Mouse (Mus musculus) stomach, embryonic 16.5 days (tissue): ENCODE measurements around the gene Gnb1. TPM values are rescaled to one million over a fixed set of nuclear protein-coding genes. Genes with fewer than 3 reads are reported as not detected.

Source experiments
- ATAC-seq: fragments of 200-750 bp; cut with Nextera tagmentation; 2 replicates; pipeline ENCODE4 v1.8.0; 2017; ENCODE audit warnings: moderate number of reproducible peaks, moderate TSS enrichment; ENCODE audit not compliant: insufficient read depth, low FRiP score
- H3K27ac ChIP-seq: fragments of 300-500 bp; sonication (generic); 2 replicates; pipeline ENCODE4 v1.5.1; 2014; ENCODE audit warnings: low read length
- H3K27me3 ChIP-seq: fragments of 300-500 bp; sonication (generic); 2 replicates; pipeline ENCODE4 v1.6.1; 2014; ENCODE audit warnings: low read length, control low read depth, mixed read lengths; ENCODE audit not compliant: control insufficient read depth, insufficient read depth
- H3K36me3 ChIP-seq: fragments of 300-500 bp; sonication (generic); 2 replicates; pipeline ENCODE4 v1.6.1; 2014; ENCODE audit warnings: low read length; ENCODE audit not compliant: control insufficient read depth, insufficient read depth
- H3K4me1 ChIP-seq: fragments of 300-500 bp; sonication (generic); 2 replicates; pipeline ENCODE4 v1.6.1; 2014; ENCODE audit warnings: low read length, control low read depth, mixed read lengths; ENCODE audit not compliant: control insufficient read depth, insufficient read depth
- H3K4me2 ChIP-seq: fragments of 300-500 bp; sonication (generic); 2 replicates; pipeline ENCODE4 v1.6.1; 2014; ENCODE audit warnings: low read depth, low read length, mixed read lengths
- H3K4me3 ChIP-seq: fragments of 300-500 bp; sonication (generic); replicated peaks from 2 replicates; pipeline ENCODE4 v1.5.1; 2014; ENCODE audit warnings: mild to moderate bottlenecking, low read length
- H3K9ac ChIP-seq: fragments of 300-500 bp; sonication (generic); 2 replicates; pipeline ENCODE4 v1.6.1; 2014; ENCODE audit warnings: low read length
- H3K9me3 ChIP-seq: fragments of 300-500 bp; sonication (generic); replicated peaks from 2 replicates; pipeline ENCODE4 v1.6.1; 2016; ENCODE audit warnings: low read length, control low read depth; ENCODE audit not compliant: control insufficient read depth
- WGBS: fragments of 180-500 bp; shearing (Covaris S2); extraction: QIAGEN DNeasy Blood & Tissue Kit; methylation state at CpG from one replicate; pipeline ENCODE4 v1.1.7; 2014; 5-methylcytosine and 5-hydroxymethylcytosine counted together
- polyA plus RNA-seq: library from polyadenylated mRNA; unstranded; fragments of >200 nt; fragmentation: Nextera tagmentation; extraction: Ambion mirVana; gene quantifications from 2 replicates; pipeline ENCODE4 v1.2.1, GENCODE M21; 2015

Gene Gnb1
- polyA plus RNA-seq, 1 experiment from 2014 or later: 312 TPM

- H3K9ac ChIP-seq: no peak overlapping the region
- no peaks in the 10 kb centered on the region for H3K27me3 ChIP-seq
- no peak overlapping the region for H3K4me3 ChIP-seq
- no peak overlapping the region for H3K4me2 ChIP-seq
- ATAC-seq: no peak
- no peak overlapping the region for H3K27ac ChIP-seq
- 76% methylated on average over 3 of the region's 3 CpGs for WGBS
- no peaks in the 10 kb centered on the region for H3K4me1 ChIP-seq
- no peaks in the 10 kb centered on the region for H3K36me3 ChIP-seq
- no peaks in the 10 kb centered on the region for H3K9me3 ChIP-seq
Observed at GRCm38 (mm10) chr4:155595777-155596176, 104.6 kb downstream of the Gnb1 start.

DNA sequence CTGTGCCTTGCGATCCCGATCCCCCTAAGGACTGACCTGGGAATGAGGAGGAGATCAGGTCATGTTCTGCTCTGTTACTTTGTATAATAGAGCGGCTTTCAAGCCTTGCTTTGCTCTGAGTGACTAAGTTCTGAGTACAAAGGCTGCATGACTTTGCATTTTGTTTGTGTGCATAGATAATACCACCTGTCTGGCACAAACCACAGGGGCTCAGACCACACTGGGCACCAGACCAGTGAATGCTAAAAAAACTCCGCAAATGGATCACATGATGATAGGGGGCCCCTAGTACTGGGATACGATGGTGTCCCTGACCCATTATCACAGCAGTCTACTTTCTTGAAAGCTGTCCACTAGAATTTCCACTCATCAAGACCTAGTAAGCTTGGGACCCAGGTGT, 105.4 kb downstream of the Gnb1 start:
- H3K4me2 ChIP-seq: no peak overlapping the region
- no peaks in the 10 kb centered on the region for H3K36me3 ChIP-seq
- no peak overlapping the region for H3K4me3 ChIP-seq
- H3K9ac ChIP-seq: no peak overlapping the region
- ATAC-seq: no peak
- 80% methylated on average over 5 of the region's 5 CpGs for WGBS
- H3K27me3 ChIP-seq: no peaks in the 10 kb centered on the region
- H3K9me3 ChIP-seq: no peaks in the 10 kb centered on the region
- no peaks in the 10 kb centered on the region for H3K4me1 ChIP-seq
- no peak overlapping the region for H3K27ac ChIP-seq

DNA sequence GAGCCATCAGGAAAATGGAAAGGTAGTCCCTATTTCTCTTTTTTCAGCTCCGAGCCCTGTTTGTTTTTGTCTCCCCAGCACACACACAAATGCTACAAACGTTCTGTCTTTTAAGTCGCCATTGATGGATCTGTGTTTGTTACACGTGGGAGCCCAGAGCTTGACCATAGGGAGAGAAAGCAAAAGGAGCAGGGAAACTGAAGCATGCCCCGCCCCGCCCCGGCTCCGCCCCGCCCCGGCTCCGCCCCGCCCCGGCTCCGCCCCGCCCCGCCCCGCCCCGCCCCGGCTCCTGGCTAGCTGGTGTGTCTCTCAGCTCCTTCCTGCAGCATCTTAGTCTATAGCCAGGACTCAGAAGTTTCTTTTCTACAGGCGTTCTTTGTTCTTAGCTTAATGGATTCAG, 107.4 kb downstream of the Gnb1 start:
- no peaks in the 10 kb centered on the region for H3K9me3 ChIP-seq
- no peaks in the 10 kb centered on the region for H3K36me3 ChIP-seq
- no peak overlapping the region for H3K4me3 ChIP-seq
- H3K27ac ChIP-seq: no peak overlapping the region
- no peaks in the 10 kb centered on the region for H3K27me3 ChIP-seq
- 13% methylated on average over 20 of the region's 20 CpGs for WGBS
- no peak for ATAC-seq
- peaks cover 6% of the 10 kb centered on the region for H3K4me1 ChIP-seq
- H3K4me2 ChIP-seq: no peak overlapping the region
- no peak overlapping the region for H3K9ac ChIP-seq

- Histone ChIP-seq H3K36me3 (no peaks in the 10 kb centered on the region), H3K4me2 (peak overlapping the region; percentile 87), H3K27me3 (no peaks in the 10 kb centered on the region), H3K9ac (no peak overlapping the region), H3K27ac (no peak overlapping the region), H3K4me1 (peaks cover 6% of the 10 kb centered on the region), H3K4me3 (peak overlapping the region; percentile 99), H3K9me3 (no peaks in the 10 kb centered on the region)
- no peak for ATAC-seq
- WGBS: 75% methylated on average over 11 of the region's 11 CpGs
Observed at GRCm38 (mm10) chr4:155599901-155600825, 109.0 kb downstream of the Gnb1 start.

- Histone ChIP-seq H3K9me3 (no peaks in the 10 kb centered on the region), H3K9ac (peak within 1 kb of the TSS; percentile 96), H3K36me3 (no peaks in the 10 kb centered on the region), H3K4me1 (peaks cover 6% of the 10 kb centered on the region), H3K27me3 (no peaks in the 10 kb centered on the region), H3K27ac (peak within 1 kb of the TSS; percentile 99), H3K4me2 (peak within 1 kb of the TSS; percentile 87), H3K4me3 (peak within 1 kb of the TSS; percentile 99)
- under 1% methylated on average over 64 of the region's 65 CpGs for WGBS
- peak; percentile 96 for ATAC-seq
Observed at GRCm38 (mm10) chr4:155601091-155601996, 110.2 kb downstream of the Gnb1 start, which contains the start of gene Slc35e2. Gene Slc35e2 (plus strand): TSS chr4:155601416.

DNA sequence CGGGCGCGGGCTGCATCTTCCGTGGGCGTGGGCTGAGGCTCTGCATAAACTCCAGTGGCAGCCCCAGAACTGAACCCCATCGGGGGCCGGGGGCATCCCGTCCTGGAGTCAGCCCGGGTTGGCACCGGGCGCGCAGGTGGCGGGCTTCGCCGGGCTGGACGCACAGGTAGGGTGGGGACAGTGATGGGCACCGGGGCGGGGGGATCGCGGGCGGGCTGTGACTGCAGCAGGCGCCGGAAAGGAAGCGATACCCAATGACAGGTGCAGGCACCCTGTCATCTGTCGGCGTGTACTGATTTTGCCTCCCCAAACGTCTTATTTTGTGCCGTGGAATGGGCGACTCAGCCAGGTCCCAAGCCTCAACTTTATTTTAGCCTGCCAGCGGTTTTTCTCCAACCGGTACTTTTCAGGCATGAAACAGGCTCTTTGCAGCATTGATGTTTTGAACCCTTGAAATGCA, 110.9 kb downstream of the Gnb1 start:
- Histone ChIP-seq H3K36me3 (no peaks in the 10 kb centered on the region), H3K9me3 (no peaks in the 10 kb centered on the region), H3K27me3 (no peaks in the 10 kb centered on the region), H3K27ac (peak overlapping the region; percentile 99), H3K4me3 (peak overlapping the region; percentile 99), H3K9ac (peak overlapping the region; percentile 96), H3K4me2 (peak overlapping the region; percentile 87), H3K4me1 (peaks cover 6% of the 10 kb centered on the region)
- ATAC-seq: no peak; the same call in 1 of the 2 replicates
- 1% methylated on average over 31 of the region's 31 CpGs for WGBS

GRCm38 (mm10) chr4:155602753-155603152, 111.6 kb downstream of the Gnb1 start:
- ATAC-seq: no peak
- Histone ChIP-seq H3K36me3 (no peaks in the 10 kb centered on the region), H3K4me3 (peak overlapping the region; percentile 99; the same call in 1 of the 2 replicates), H3K27ac (no peak overlapping the region), H3K4me1 (peaks cover 6% of the 10 kb centered on the region), H3K9ac (peak overlapping the region; percentile 96; the same call in 1 of the 2 replicates), H3K4me2 (peak overlapping the region; percentile 87), H3K27me3 (no peaks in the 10 kb centered on the region), H3K9me3 (no peaks in the 10 kb centered on the region)
- 92% methylated on average over 1 of the region's 1 CpGs for WGBS

- Histone ChIP-seq H3K4me1 (peaks cover 6% of the 10 kb centered on the region), H3K4me3 (no peak overlapping the region), H3K4me2 (no peak overlapping the region), H3K27ac (no peak overlapping the region), H3K27me3 (no peaks in the 10 kb centered on the region), H3K9me3 (no peaks in the 10 kb centered on the region), H3K9ac (no peak overlapping the region), H3K36me3 (no peaks in the 10 kb centered on the region)
- no peak for ATAC-seq
- WGBS: 94% methylated on average over 6 of the region's 6 CpGs
Observed at GRCm38 (mm10) chr4:155603801-155604200, 112.6 kb downstream of the Gnb1 start.
